Mouse (Mus musculus): ENCODE results near the gene Nae1. TPM values are rescaled to one million over a fixed set of nuclear protein-coding genes. Genes with fewer than 3 reads are reported as not detected.

The Nae1 gene
- polyA plus RNA-seq, 1 experiment from 2014 or later, result 114 TPM

DNA sequence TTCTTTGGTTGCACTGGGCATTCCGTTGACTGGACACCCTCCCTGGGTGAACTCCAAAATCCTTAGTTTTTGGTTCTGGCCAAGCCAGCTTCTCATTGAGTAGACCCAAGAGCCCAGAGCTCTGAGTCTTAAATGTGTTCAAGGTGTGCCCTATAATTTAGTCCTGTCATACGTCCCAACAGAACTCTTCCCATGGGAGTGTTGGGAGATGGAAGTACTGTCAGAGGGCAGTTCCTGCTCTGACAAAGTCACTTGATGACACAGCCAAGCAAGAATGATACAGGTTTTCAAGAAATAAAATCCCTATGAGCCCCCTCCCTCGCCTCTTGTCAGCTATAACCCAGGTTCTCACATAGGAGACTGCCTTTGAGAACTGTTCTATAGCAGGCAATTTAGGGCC is 24.3 kb downstream of the Nae1 start:
- H3K4me2 ChIP-seq (replicated peaks), result peak overlapping the region; percentile 100; the same call in 1 of the 2 replicates
- H3K4me1 ChIP-seq, result peaks cover 10% of the 10 kb centered on the region
- H3K27me3 ChIP-seq, result 0 out of 2 replicates have a peak, but pooled peaks cover 5% of the 10 kb centered on the region
- ATAC-seq (ENCODE audit: low FRiP score), result no peak
- H3K36me3 ChIP-seq, result peaks cover 19% of the 10 kb centered on the region
- H3K4me3 ChIP-seq, result no peak overlapping the region; the same call in 1 of the 2 replicates
- no peak overlapping the region for H3K9ac ChIP-seq
- no peaks in the 10 kb centered on the region for H3K9me3 ChIP-seq (replicated peaks)
- no peak overlapping the region for H3K27ac ChIP-seq
- WGBS, result 73% methylated on average over 3 of the region's 3 CpGs

DNA sequence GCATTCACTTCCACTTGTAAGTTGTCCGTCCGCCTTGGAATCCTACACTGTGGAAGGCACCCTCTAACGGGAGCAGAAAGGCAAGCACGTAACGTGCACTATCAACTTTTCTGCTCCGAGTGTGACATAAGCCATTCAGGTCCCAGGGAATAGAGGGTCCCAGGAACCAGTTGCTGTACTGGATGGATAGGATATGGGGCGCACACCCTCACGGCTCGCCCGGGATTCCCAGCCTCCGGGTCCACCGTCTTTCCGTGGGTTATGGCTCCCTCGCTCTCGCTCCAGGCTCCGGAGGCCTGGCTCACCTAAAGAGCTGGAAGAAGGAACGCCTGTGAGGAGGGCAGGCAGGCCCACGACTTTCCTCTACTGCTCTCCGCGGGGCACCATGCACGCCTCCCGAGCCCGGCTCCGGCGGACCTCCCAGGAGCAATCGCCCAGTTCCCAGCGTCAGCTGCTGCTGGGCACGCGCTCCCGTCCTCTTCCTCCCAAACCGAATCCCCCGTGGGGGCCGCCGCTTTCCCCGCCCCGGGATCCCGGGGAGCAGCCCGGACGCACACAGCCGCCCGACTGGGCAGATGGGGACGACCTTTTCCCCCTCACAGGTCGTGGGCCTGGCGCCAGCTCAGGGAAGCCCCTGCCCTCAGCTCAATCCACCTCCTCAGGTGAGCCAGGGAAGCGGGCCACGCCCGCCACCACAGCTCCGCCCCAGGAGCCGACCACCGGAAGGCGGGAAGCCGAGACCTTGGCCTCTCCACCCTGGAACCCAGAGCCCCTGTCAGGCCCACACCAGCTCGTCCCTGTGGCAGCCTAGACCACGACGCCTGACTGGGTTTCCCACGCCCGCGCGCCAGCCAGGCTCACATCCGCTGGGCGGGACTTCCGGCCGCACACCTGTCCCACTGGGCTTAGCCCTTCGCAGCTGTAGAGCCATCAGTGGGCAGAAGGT is 25.1 kb downstream of the Nae1 start, which contains the start of gene Terb1:
Gene Terb1, minus strand, starts transcription at position 850 of the 946 bp plus-strand sequence.
- Histone ChIP-seq H3K27me3 (0 out of 2 replicates have a peak, but pooled peaks cover 5% of the 10 kb centered on the region), H3K9me3 (replicated peaks) (no peaks in the 10 kb centered on the region), H3K27ac (0 out of 2 replicates have a peak within 1 kb of the TSS, but pooled peaks have one; percentile 1), H3K4me1 (peaks cover 10% of the 10 kb centered on the region), H3K36me3 (peaks cover 11% of the 10 kb centered on the region), H3K4me2 (replicated peaks) (peak within 1 kb of the TSS; percentile 100), H3K9ac (peak within 1 kb of the TSS; percentile 78), H3K4me3 (peak within 1 kb of the TSS; percentile 61)
- peak; percentile 80 for ATAC-seq (ENCODE audit: low FRiP score)
- 1% methylated on average over 64 of the region's 64 CpGs for WGBS

DNA sequence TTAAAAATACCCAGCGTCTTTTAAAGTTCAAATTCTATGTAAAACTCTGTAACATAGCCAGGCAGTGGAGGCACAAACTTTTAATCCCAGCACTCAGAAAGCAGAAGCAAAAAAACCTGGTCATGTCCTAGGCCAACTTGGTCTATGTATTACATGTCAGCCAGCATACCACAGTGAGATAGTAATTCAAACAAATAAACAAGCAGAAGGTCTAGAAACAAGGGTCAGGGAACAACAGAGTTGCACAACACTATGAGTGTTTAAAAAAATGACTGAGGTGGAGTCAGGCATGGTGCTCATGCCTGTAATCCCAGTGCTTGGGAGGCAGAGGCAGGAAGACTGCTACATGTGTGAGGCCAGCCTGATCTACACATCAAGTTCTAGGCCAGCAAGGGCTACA is 55.3 kb downstream of the Nae1 start:
- Histone ChIP-seq H3K4me1 (no peaks in the 10 kb centered on the region), H3K27ac (no peak overlapping the region), H3K4me3 (no peak overlapping the region), H3K36me3 (no peaks in the 10 kb centered on the region), H3K27me3 (no peaks in the 10 kb centered on the region), H3K9me3 (replicated peaks) (no peaks in the 10 kb centered on the region), H3K9ac (no peak overlapping the region), H3K4me2 (replicated peaks) (no peak overlapping the region)
- 61% methylated on average over 1 of the region's 1 CpGs for whole genome bisulfite sequencing
- ATAC-seq (ENCODE audit: low FRiP score), result no peak

DNA sequence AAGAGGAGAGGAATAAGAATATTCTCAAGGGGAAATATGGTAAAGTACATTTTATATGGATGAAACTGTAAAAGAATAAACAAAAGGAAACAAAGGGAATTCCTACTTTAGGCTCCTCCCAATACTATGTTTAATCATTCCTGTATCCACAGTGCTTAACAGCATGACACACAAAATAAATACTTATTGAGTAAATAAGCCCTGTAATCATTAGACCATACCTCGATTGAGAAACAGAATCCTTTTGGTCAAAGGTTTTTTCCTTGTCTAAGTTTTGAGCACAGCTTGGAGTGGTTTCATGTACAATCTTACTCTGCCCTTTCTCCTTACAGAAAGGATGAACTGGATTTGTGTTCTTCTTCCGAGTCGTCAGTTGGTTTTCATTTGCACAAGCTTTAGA is 62.0 kb downstream of the Nae1 start:
- no peak for ATAC-seq (ENCODE audit: low FRiP score)
- Histone ChIP-seq H3K4me1 (no peaks in the 10 kb centered on the region), H3K36me3 (no peaks in the 10 kb centered on the region), H3K9me3 (replicated peaks) (no peaks in the 10 kb centered on the region), H3K9ac (no peak overlapping the region), H3K27ac (no peak overlapping the region), H3K4me2 (replicated peaks) (no peak overlapping the region), H3K4me3 (no peak overlapping the region), H3K27me3 (no peaks in the 10 kb centered on the region)
- 78% methylated on average over 3 of the region's 3 CpGs for WGBS

DNA sequence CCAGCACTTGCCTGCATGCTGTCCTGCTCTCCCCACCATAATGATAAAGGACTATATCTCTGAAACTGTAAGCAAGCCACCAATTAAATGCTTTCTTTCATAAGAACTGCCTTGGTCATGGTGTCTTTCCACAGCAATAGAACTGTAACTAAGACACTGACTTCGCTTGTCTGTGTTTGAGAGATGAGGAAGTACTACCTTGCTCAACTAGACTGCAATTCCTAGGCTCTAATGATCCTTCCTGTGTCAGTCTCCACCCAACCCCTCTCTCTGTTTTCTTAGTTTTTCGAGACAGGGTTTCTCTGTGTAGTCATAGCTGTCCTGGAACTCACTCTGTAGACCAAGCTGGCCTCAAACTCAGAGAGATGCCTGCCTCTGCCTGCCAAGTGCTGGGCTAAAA is 67.0 kb downstream of the Nae1 start:
- no peak overlapping the region for H3K9ac ChIP-seq
- H3K4me1 ChIP-seq, result no peaks in the 10 kb centered on the region
- no peak overlapping the region for H3K4me2 ChIP-seq (replicated peaks)
- H3K4me3 ChIP-seq, result no peak overlapping the region
- ATAC-seq (ENCODE audit: low FRiP score), result no peak
- no peaks in the 10 kb centered on the region for H3K36me3 ChIP-seq
- no peaks in the 10 kb centered on the region for H3K27me3 ChIP-seq
- WGBS, result 71% methylated on average over 2 of the region's 2 CpGs
- no peak overlapping the region for H3K27ac ChIP-seq
- H3K9me3 ChIP-seq (replicated peaks), result no peaks in the 10 kb centered on the region

Other genes with a start within 250 kb of the Nae1 start
- gene Cmtm2a, start 241.5 kb downstream of the Nae1 start, polyA plus RNA-seq (2016; fragmentation: Nextera tagmentation; extraction: Ambion mirVana), result not detected in 2 replicates
- not detected in 2 replicates for gene Gm45711, start 224.6 kb downstream of the Nae1 start, polyA plus RNA-seq (2016; fragmentation: Nextera tagmentation; extraction: Ambion mirVana)
- gene Cmtm1, start 224.5 kb downstream of the Nae1 start, polyA plus RNA-seq (2016; fragmentation: Nextera tagmentation; extraction: Ambion mirVana), result not detected in 2 replicates
- gene Gm11020, start 213.1 kb downstream of the Nae1 start, polyA plus RNA-seq (2016; fragmentation: Nextera tagmentation; extraction: Ambion mirVana), result not detected in 2 replicates
- not detected in 2 replicates for gene Cmtm2b, start 212.4 kb downstream of the Nae1 start, polyA plus RNA-seq (2016; fragmentation: Nextera tagmentation; extraction: Ambion mirVana)
- gene Cmtm3, start 195.2 kb downstream of the Nae1 start, polyA plus RNA-seq (2016; fragmentation: Nextera tagmentation; extraction: Ambion mirVana), result 84.4 and 92.5 TPM in 2 replicates
- 2.3 and 2.4 TPM in 2 replicates for gene Cmtm4, start 138.8 kb downstream of the Nae1 start, polyA plus RNA-seq (2016; fragmentation: Nextera tagmentation; extraction: Ambion mirVana)
- 131 and 135 TPM in 2 replicates for gene Dync1li2, start 91.6 kb downstream of the Nae1 start, polyA plus RNA-seq (2016; fragmentation: Nextera tagmentation; extraction: Ambion mirVana)
- 0.22 and 0.34 TPM in 2 replicates for gene Terb1, start 24.7 kb downstream of the Nae1 start, polyA plus RNA-seq (2016; fragmentation: Nextera tagmentation; extraction: Ambion mirVana)
- gene Car7, start 52 bp upstream of the Nae1 start, polyA plus RNA-seq (2016; fragmentation: Nextera tagmentation; extraction: Ambion mirVana), result 1.2 and 1.5 TPM in 2 replicates
- 13.7 and 14.9 TPM in 2 replicates for gene Pdp2, start 56.8 kb upstream of the Nae1 start, polyA plus RNA-seq (2016; fragmentation: Nextera tagmentation; extraction: Ambion mirVana)
- gene Cdh16, start 89.8 kb upstream of the Nae1 start, polyA plus RNA-seq (2016; fragmentation: Nextera tagmentation; extraction: Ambion mirVana), result not detected in 2 replicates
- 1.9 and 3.8 TPM in 2 replicates for gene Rrad, start 96.7 kb upstream of the Nae1 start, polyA plus RNA-seq (2016; fragmentation: Nextera tagmentation; extraction: Ambion mirVana)
- gene Ciao2b, start 107.3 kb upstream of the Nae1 start, polyA plus RNA-seq (2016; fragmentation: Nextera tagmentation; extraction: Ambion mirVana), result 98.9 and 107 TPM in 2 replicates
- not detected in 2 replicates for gene Ces2a, start 199.4 kb upstream of the Nae1 start, polyA plus RNA-seq (2016; fragmentation: Nextera tagmentation; extraction: Ambion mirVana)